Mouse (Mus musculus) MEL (cell line): ENCODE results near the gene Cebpg. TPM values are rescaled to one million over a fixed set of nuclear protein-coding genes. Genes with fewer than 3 reads are reported as not detected.

ENCODE experiments used
- DNase-seq: peaks from one replicate; pipeline ENCODE4 v3.0.0; 2011; ENCODE audit warnings: low read depth, low spot score
- H3K27ac ChIP-seq: 2 replicates; pipeline ENCODE4 v1.5.1; 2012; ENCODE audit warnings: low read depth, mild to moderate bottlenecking, control low read depth, low read length, moderate library complexity; ENCODE audit not compliant: control insufficient read depth
- H3K27me3 ChIP-seq, 2 experiments: fragments of 150-350 bp in 1 of 2; sonication (generic) in 1 of 2; 2 replicates each; pipeline ENCODE4 v1.6.1; 2012; ENCODE audit warnings: low read length in 2 of 2, mild to moderate bottlenecking in 2 of 2, improper control_type of control experiment in 1 of 2, moderate library complexity in 1 of 2; ENCODE audit not compliant: insufficient read depth in 2 of 2, control insufficient read depth in 1 of 2
- H3K36me3 ChIP-seq, 2 experiments: 2 replicates each; pipeline ENCODE4 v1.6.1; 2012 to 2014; ENCODE audit warnings: low read length in 2 of 2, improper control_type of control experiment in 1 of 2, inconsistent platforms in 1 of 2, mild to moderate bottlenecking in 1 of 2; ENCODE audit not compliant: insufficient read depth in 2 of 2, control insufficient read depth in 1 of 2
- H3K4me1 ChIP-seq, 2 experiments: fragments of 150-350 bp in 1 of 2; sonication (generic) in 1 of 2; 2 replicates each; pipeline ENCODE4 v1.6.1; 2012; ENCODE audit warnings: low read length in 2 of 2, improper control_type of control experiment in 1 of 2, mild to moderate bottlenecking in 1 of 2; ENCODE audit not compliant: insufficient read depth in 2 of 2, control insufficient read depth in 1 of 2
- H3K4me3 ChIP-seq, 2 experiments: fragments of 150-350 bp in 1 of 2; sonication (generic) in 1 of 2; 2 replicates each; pipeline ENCODE4 v1.5.1; 2012; ENCODE audit warnings: low read depth in 2 of 2, low read length in 2 of 2, mild to moderate bottlenecking in 2 of 2, moderate library complexity in 2 of 2, control low read depth in 1 of 2, improper control_type of control experiment in 1 of 2; ENCODE audit not compliant: control insufficient read depth in 1 of 2, insufficient read depth in 1 of 2
- H3K79me2 ChIP-seq: 2 replicates; pipeline ENCODE4 v1.6.1; 2012; ENCODE audit warnings: mild to moderate bottlenecking, low read length, moderate library complexity; ENCODE audit not compliant: control insufficient read depth, poor library complexity, insufficient read depth
- H3K9ac ChIP-seq: 2 replicates; pipeline ENCODE4 v1.6.1; 2012; ENCODE audit warnings: low read depth, mild to moderate bottlenecking, control low read depth, low read length, moderate library complexity; ENCODE audit not compliant: control insufficient read depth, poor library complexity, severe bottlenecking
- H3K9me3 ChIP-seq: fragments of 150-350 bp; sonication (generic); replicated peaks from 2 replicates; pipeline ENCODE4 v1.6.1; 2012; ENCODE audit warnings: mild to moderate bottlenecking, low read length, improper control_type of control experiment, moderate library complexity; ENCODE audit not compliant: insufficient read depth
- CHD1 ChIP-seq: IDR thresholded peaks from 2 replicates; pipeline ENCODE4 v1.6.1; 2012; ENCODE audit warnings: low read depth, mild to moderate bottlenecking, inconsistent platforms, low read length, improper control_type of control experiment
- CHD2 ChIP-seq: IDR thresholded peaks from 2 replicates; pipeline ENCODE4 v1.6.1; 2011; ENCODE audit warnings: low read length, improper control_type of control experiment
- CTCF ChIP-seq, 3 experiments: IDR thresholded peaks in 2 of 3; conservative IDR thresholded peaks in 1 of 3; 2 replicates each; pipeline ENCODE4 v1.5.1; 2011 to 2012; ENCODE audit warnings: low read length in 3 of 3, low read depth in 2 of 3, mild to moderate bottlenecking in 2 of 3, improper control_type of control experiment in 1 of 3, inconsistent platforms in 1 of 3, mixed read lengths in 1 of 3, moderate library complexity in 1 of 3; ENCODE audit not compliant: control insufficient read depth in 1 of 3, insufficient read depth in 1 of 3, poor library complexity in 1 of 3, severe bottlenecking in 1 of 3
- E2F4 ChIP-seq: IDR thresholded peaks from 2 replicates; pipeline ENCODE4 v1.6.1; 2011; ENCODE audit warnings: low read depth, low read length, improper control_type of control experiment, borderline replicate concordance
- HCFC1 ChIP-seq: IDR thresholded peaks from 2 replicates; pipeline ENCODE4 v1.6.1; 2012; ENCODE audit warnings: low read depth, mild to moderate bottlenecking, inconsistent platforms, low read length, improper control_type of control experiment, moderate library complexity
- MAX ChIP-seq: IDR thresholded peaks from 2 replicates; pipeline ENCODE4 v1.6.1; 2011; ENCODE audit warnings: low read length, improper control_type of control experiment
- MAZ ChIP-seq: IDR thresholded peaks from 2 replicates; pipeline ENCODE4 v1.6.1; 2012; ENCODE audit warnings: low read depth, mild to moderate bottlenecking, inconsistent platforms, low read length, improper control_type of control experiment
- MYB ChIP-seq: IDR thresholded peaks from 2 replicates; pipeline ENCODE4 v1.6.1; 2011; ENCODE audit warnings: mild to moderate bottlenecking, low read depth, low read length, improper control_type of control experiment
- MYC ChIP-seq: IDR thresholded peaks from 2 replicates; pipeline ENCODE4 v1.6.1; 2011; ENCODE audit warnings: low read depth, mild to moderate bottlenecking, low read length, improper control_type of control experiment, moderate library complexity
- POLR2AphosphoS5 ChIP-seq: IDR thresholded peaks from 2 replicates; pipeline ENCODE4 v1.6.1; 2012; ENCODE audit warnings: low read depth, borderline replicate concordance, mild to moderate bottlenecking, inconsistent platforms, low read length, moderate library complexity, mixed read lengths
- RAD21 ChIP-seq: IDR thresholded peaks from 2 replicates; pipeline ENCODE4 v1.6.1; 2011; ENCODE audit warnings: mild to moderate bottlenecking, low read depth, low read length, improper control_type of control experiment
- SIN3A ChIP-seq: IDR thresholded peaks from 2 replicates; pipeline ENCODE4 v1.6.1; 2012; ENCODE audit warnings: low read length, improper control_type of control experiment, inconsistent platforms
- SMC3 ChIP-seq: IDR thresholded peaks from 2 replicates; pipeline ENCODE4 v1.6.1; 2011; ENCODE audit warnings: low read depth, low read length, improper control_type of control experiment
- TAL1 ChIP-seq: IDR thresholded peaks from 2 replicates; pipeline ENCODE4 v1.6.1; 2012; ENCODE audit warnings: mild to moderate bottlenecking, inconsistent platforms, low read length, moderate library complexity, mixed read lengths
- TBP ChIP-seq: IDR thresholded peaks from 2 replicates; pipeline ENCODE4 v1.8.0; 2011; ENCODE audit warnings: low read depth, low read length, improper control_type of control experiment
- USF1 ChIP-seq: IDR thresholded peaks from 2 replicates; pipeline ENCODE4 v1.6.1; 2014; ENCODE audit warnings: low read depth, mild to moderate bottlenecking, inconsistent platforms, low read length, improper control_type of control experiment, moderate library complexity
- ZC3H11A ChIP-seq: IDR thresholded peaks from 2 replicates; pipeline ENCODE4 v1.6.1; 2012; ENCODE audit warnings: low read depth, mild to moderate bottlenecking, inconsistent platforms, low read length, improper control_type of control experiment
- ZNF384 ChIP-seq: IDR thresholded peaks from 2 replicates; pipeline ENCODE4 v1.6.1; 2012; ENCODE audit warnings: low read depth, mild to moderate bottlenecking, inconsistent platforms, low read length, improper control_type of control experiment
- polyA plus RNA-seq, 2 experiments: library from polyadenylated mRNA; stranded (reverse) in 1 of 2; unstranded in 1 of 2; fragments of >175 nt in 1 of 2; fragments of >200 nt in 1 of 2; gene quantifications; 2 replicates each; pipeline versions ENCODE4 v1.2.1 to v1.2.4; 2012; ENCODE audit warnings: low replicate concordance in 2 of 2, low read depth in 1 of 2; ENCODE audit not compliant: insufficient read length in 2 of 2, insufficient read depth in 1 of 2, missing spikeins in 1 of 2
- total RNA-seq: library from RNA; depleted of rRNA; stranded (reverse); fragments of 300-350 nt; gene quantifications from 2 replicates; pipeline ENCODE4 v1.2.3, GENCODE M21; 2012

Gene Cebpg
- total and polyA plus RNA-seq, 3 experiments = 17.3 to 20.7 TPM; not detected in 1

DNA sequence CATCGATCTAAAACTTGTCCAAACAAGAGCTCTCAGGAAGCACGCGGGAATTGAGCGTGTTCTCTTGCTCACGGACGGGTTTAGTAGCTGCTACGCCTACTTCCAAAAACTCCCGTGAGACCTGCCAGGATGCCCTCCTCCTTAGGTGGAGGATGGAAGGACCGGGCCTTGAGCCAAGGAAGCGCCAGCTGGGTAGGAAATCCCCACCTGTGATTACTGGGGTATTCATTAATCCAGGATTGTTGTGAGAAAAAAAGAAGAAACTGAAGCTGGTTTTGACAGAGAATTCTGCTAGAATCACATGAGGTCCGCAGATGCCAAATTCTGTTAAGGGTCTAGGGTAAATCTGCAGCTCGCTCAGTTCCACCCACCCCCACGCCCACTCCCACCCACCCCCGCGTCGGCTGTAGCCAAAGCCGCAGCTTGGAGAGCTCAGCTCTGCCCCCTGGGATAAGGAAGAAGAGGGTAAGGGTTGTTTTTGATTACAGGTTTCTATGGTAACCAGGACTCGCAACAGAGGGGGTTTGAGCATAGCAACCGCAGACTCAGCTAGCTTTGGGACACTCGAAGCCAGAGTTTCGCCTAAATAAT, 30.0 kb upstream of the Cebpg start:
- H3K4me1 ChIP-seq = no peaks in the 10 kb centered on the region
- no peak overlapping the region for H3K9ac ChIP-seq
- H3K79me2 ChIP-seq = no peaks in the 10 kb centered on the region
- H3K36me3 ChIP-seq = no peaks in the 10 kb centered on the region
- H3K27me3 ChIP-seq = peaks cover 0 to 1% of the 10 kb centered on the region in 2 experiments; a peak in 1 of 4 replicates
- no peak overlapping the region for H3K4me3 ChIP-seq
- TF ChIP-seq HCFC1 (no peak), MAX (no peak), CHD1 (no peak), MAZ (no peak), RAD21 (no peak), TBP (no peak), USF1 (no peak)
- DNase-seq = no peak
- H3K9me3 ChIP-seq = no peaks in the 10 kb centered on the region
- H3K27ac ChIP-seq = no peak overlapping the region

DNA sequence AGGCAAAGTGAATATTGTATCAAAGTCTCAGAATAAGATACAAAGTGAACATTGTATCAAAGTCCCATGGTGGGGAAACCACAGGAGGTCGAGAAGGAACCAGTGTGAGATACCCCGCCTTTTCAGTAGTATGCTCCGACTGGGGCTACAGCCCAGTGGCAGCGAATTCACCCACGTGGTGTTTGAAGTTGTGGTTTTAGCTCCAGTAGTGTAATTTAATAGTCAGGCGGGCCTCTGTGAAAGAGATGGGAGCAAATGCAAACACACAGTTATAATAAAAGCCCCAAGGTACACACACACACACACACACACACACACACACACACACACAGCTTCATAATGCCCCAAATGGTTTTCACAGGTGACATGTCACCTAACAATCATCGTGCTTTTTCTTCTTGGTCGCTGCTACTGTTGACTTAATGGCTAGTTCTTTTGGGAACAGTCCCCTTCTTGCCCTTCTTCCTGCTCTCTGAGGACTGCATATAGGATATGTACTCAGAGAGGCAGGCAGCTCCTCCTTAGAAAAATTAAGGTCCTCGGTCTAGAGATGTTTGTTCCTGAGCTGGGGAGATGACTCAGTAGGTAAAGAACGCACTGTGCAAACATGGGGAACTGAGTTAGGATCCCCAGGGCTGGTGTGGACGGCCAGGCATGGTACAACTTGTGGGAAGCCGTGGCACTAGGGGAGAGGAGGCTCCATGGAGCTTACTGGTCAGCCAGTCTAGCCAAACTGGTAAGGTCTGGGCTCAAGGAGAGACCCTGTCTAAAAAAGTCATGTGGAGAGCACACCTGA, 28.4 kb upstream of the Cebpg start:
- no peak overlapping the region for H3K4me3 ChIP-seq
- peaks cover 0 to 4% of the 10 kb centered on the region in 2 experiments; a peak in 3 of 4 replicates for H3K27me3 ChIP-seq
- no peak overlapping the region for H3K27ac ChIP-seq
- no peak overlapping the region for H3K9ac ChIP-seq
- H3K4me1 ChIP-seq = no peaks in the 10 kb centered on the region
- TF ChIP-seq MYB = no peak
- no peak for TF ChIP-seq ZNF384
- TF ChIP-seq SIN3A = no peak
- TF ChIP-seq MYC = no peak
- TF ChIP-seq POLR2AphosphoS5 = no peak
- no peak for TF ChIP-seq CTCF (IDR thresholded peaks at IDR 0.05 in 2 of 3, conservative IDR thresholded peaks at IDR 0.05 in 1 of 3; ENCODE audit: control insufficient read depth in 1 of 3, insufficient read depth in 1 of 3, low read depth in 2 of 3, low read length in 3 of 3, poor library complexity in 1 of 3, severe bottlenecking in 1 of 3)
- TF ChIP-seq TAL1 = no peak
- no peak for TF ChIP-seq SMC3
- no peak for TF ChIP-seq ZC3H11A
- no peak for TF ChIP-seq MAX
- no peak for TF ChIP-seq CHD2
- TF ChIP-seq E2F4 = no peak
- H3K9me3 ChIP-seq = no peaks in the 10 kb centered on the region
- no peaks in the 10 kb centered on the region for H3K79me2 ChIP-seq
- no peaks in the 10 kb centered on the region for H3K36me3 ChIP-seq
- no peak for DNase-seq
